Mouse (Mus musculus): Measurements from ENCODE around the gene Trim14. TPM values are rescaled to one million over a fixed set of nuclear protein-coding genes. Genes with fewer than 3 reads are reported as not detected.

The Trim14 gene
- polyA plus RNA-seq, 1 experiment from 2014 or later, result 14.1 TPM

GRCm38 (mm10) chr4:46523324-46523723 lies 12.6 kb downstream of the Trim14 start:
- Histone ChIP-seq H3K4me2 (ENCODE audit: low read depth, low read length) (no peak overlapping the region), H3K27ac (ENCODE audit: low read depth) (no peak overlapping the region), H3K27me3 (ENCODE audit: insufficient read depth, low read length) (no peaks in the 10 kb centered on the region), H3K9me3 (ENCODE audit: low read length) (no peaks in the 10 kb centered on the region), H3K36me3 (replicated peaks; ENCODE audit: insufficient read depth, low read length) (peaks cover 37% of the 10 kb centered on the region), H3K9ac (replicated peaks) (no peak overlapping the region), H3K4me3 (ENCODE audit: low read depth, low read length) (no peak overlapping the region), H3K4me1 (ENCODE audit: insufficient read depth) (peaks cover 16% of the 10 kb centered on the region)
- TF ChIP-seq CTCF (IDR thresholded peaks at IDR 0.05; ENCODE audit: low read depth) (no peak), EP300 (IDR thresholded peaks at IDR 0.05; ENCODE audit: low read depth) (no peak)
- ATAC-seq (no peak), DNase-seq (no peak)
- 82% methylated on average over 4 of the region's 4 CpGs for WGBS (ENCODE audit: insufficient replicate concordance)

GRCm38 (mm10) chr4:46521457-46521856 lies 14.5 kb downstream of the Trim14 start:
- Histone ChIP-seq H3K9ac (replicated peaks) (no peak overlapping the region), H3K4me2 (ENCODE audit: low read depth, low read length) (no peak overlapping the region), H3K27ac (ENCODE audit: low read depth) (no peak overlapping the region), H3K4me3 (ENCODE audit: low read depth, low read length) (no peak overlapping the region), H3K27me3 (ENCODE audit: insufficient read depth, low read length) (no peaks in the 10 kb centered on the region), H3K9me3 (ENCODE audit: low read length) (no peaks in the 10 kb centered on the region), H3K4me1 (ENCODE audit: insufficient read depth) (peaks cover 2% of the 10 kb centered on the region; the same call in 1 of the 2 replicates), H3K36me3 (replicated peaks; ENCODE audit: insufficient read depth, low read length) (peaks cover 40% of the 10 kb centered on the region)
- TF ChIP-seq EP300 (IDR thresholded peaks at IDR 0.05; ENCODE audit: low read depth) (no peak), CTCF (IDR thresholded peaks at IDR 0.05; ENCODE audit: low read depth) (no peak)
- 79% methylated on average over 10 of the region's 10 CpGs for WGBS (ENCODE audit: insufficient replicate concordance)
- ATAC-seq, result no peak
- DNase-seq, result no peak

DNA sequence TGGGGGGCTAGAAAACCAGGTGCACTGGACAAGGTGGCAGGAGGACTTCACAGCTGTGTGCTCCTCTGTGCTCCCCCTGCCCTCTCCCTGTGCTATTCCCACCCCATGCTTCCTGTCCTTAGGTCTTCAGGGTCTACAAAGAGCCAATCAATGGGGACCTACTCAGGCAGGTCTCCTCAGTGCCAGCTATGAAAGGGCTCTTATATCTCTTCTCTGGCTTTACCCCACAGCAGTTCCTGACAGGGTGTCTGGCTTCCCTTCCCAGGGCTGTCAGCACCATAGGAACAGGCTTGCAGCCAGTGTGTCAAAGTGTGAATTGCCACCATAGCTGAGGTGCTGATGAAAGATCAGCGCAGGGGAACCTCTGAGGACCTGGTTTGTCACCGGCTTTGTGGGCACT lies 15.4 kb downstream of the Trim14 start:
- Histone ChIP-seq H3K9ac (replicated peaks) (no peak overlapping the region), H3K9me3 (ENCODE audit: low read length) (no peaks in the 10 kb centered on the region), H3K4me3 (ENCODE audit: low read depth, low read length) (no peak overlapping the region), H3K4me2 (ENCODE audit: low read depth, low read length) (no peak overlapping the region), H3K27me3 (ENCODE audit: insufficient read depth, low read length) (no peaks in the 10 kb centered on the region), H3K27ac (ENCODE audit: low read depth) (no peak overlapping the region), H3K36me3 (replicated peaks; ENCODE audit: insufficient read depth, low read length) (peaks cover 40% of the 10 kb centered on the region), H3K4me1 (ENCODE audit: insufficient read depth) (no peaks in the 10 kb centered on the region)
- WGBS (ENCODE audit: insufficient replicate concordance), result 96% methylated on average over 2 of the region's 2 CpGs
- no peak for ATAC-seq
- no peak for TF ChIP-seq EP300 (IDR thresholded peaks at IDR 0.05; ENCODE audit: low read depth)
- TF ChIP-seq CTCF (IDR thresholded peaks at IDR 0.05; ENCODE audit: low read depth), result no peak
- no peak for DNase-seq

GRCm38 (mm10) chr4:46507736-46508460 lies 28.0 kb downstream of the Trim14 start:
- peak; percentile 89 for DNase-seq
- Histone ChIP-seq H3K9me3 (ENCODE audit: low read length) (no peaks in the 10 kb centered on the region), H3K4me2 (ENCODE audit: low read depth, low read length) (peak overlapping the region; percentile 87), H3K27ac (ENCODE audit: low read depth) (peak overlapping the region; percentile 72), H3K9ac (replicated peaks) (no peak overlapping the region), H3K4me1 (ENCODE audit: insufficient read depth) (peaks cover 19% of the 10 kb centered on the region), H3K36me3 (replicated peaks; ENCODE audit: insufficient read depth, low read length) (peaks cover 9% of the 10 kb centered on the region; the same call in 1 of the 2 replicates), H3K27me3 (ENCODE audit: insufficient read depth, low read length) (no peaks in the 10 kb centered on the region), H3K4me3 (ENCODE audit: low read depth, low read length) (peak overlapping the region; percentile 53)
- WGBS (ENCODE audit: insufficient replicate concordance), result 13% methylated on average over 16 of the region's 16 CpGs
- peak; percentile 40 for ATAC-seq
- TF ChIP-seq CTCF (IDR thresholded peaks at IDR 0.05; ENCODE audit: low read depth) (peak; percentile 95), EP300 (IDR thresholded peaks at IDR 0.05; ENCODE audit: low read depth) (no peak)

DNA sequence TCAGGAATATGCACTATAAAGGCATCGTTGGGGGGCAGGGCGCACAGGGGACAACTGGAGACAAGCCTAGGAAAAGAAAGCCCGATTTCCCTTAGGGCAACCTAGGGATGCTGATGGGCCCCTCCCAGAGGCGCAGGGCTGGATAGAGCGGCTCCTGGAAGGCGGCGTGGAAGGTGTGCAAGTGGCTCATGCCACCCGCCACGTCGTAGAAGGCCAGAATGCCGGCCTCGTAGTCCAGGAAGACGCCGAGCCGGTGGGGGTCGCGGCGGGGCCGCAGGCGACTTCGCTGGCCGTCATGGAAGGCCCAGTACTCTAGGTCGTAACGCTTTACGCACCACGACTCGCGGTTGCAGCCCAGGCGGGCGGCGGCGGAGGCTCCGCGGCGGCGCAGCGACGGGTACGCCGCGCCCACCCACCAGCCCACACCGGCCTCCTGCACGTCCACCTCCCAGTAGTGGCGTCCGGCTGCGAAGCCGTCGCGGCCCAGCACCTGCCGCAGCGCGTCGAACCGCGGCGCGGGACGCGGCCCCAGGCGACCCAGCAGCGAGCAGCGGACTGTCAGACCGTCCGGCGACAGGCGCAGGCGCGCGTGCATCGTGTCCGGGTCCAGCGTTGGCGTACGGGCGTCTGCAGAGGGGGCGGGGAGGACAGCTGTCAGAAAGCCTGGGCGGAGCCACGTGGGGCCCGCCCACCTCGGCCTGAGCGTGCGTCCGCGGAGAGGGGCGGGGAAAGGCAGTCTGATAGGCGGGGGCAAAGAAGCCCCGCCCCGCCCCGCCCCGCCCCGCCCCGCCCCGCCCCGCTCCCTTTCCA lies 28.9 kb downstream of the Trim14 start:
- Histone ChIP-seq H3K27ac (ENCODE audit: low read depth) (peak overlapping the region; percentile 72), H3K4me3 (ENCODE audit: low read depth, low read length) (peak overlapping the region; percentile 53), H3K36me3 (replicated peaks; ENCODE audit: insufficient read depth, low read length) (peaks cover 17% of the 10 kb centered on the region), H3K4me1 (ENCODE audit: insufficient read depth) (peaks cover 19% of the 10 kb centered on the region), H3K4me2 (ENCODE audit: low read depth, low read length) (peak overlapping the region; percentile 87), H3K9ac (replicated peaks) (peak overlapping the region; percentile 60), H3K27me3 (ENCODE audit: insufficient read depth, low read length) (no peaks in the 10 kb centered on the region), H3K9me3 (ENCODE audit: low read length) (no peaks in the 10 kb centered on the region)
- ATAC-seq (peak; percentile 97), DNase-seq (peak; percentile 99)
- WGBS (ENCODE audit: insufficient replicate concordance), result 6% methylated on average over 92 of the region's 94 CpGs
- TF ChIP-seq CTCF (IDR thresholded peaks at IDR 0.05; ENCODE audit: low read depth) (no peak), EP300 (IDR thresholded peaks at IDR 0.05; ENCODE audit: low read depth) (no peak)

DNA sequence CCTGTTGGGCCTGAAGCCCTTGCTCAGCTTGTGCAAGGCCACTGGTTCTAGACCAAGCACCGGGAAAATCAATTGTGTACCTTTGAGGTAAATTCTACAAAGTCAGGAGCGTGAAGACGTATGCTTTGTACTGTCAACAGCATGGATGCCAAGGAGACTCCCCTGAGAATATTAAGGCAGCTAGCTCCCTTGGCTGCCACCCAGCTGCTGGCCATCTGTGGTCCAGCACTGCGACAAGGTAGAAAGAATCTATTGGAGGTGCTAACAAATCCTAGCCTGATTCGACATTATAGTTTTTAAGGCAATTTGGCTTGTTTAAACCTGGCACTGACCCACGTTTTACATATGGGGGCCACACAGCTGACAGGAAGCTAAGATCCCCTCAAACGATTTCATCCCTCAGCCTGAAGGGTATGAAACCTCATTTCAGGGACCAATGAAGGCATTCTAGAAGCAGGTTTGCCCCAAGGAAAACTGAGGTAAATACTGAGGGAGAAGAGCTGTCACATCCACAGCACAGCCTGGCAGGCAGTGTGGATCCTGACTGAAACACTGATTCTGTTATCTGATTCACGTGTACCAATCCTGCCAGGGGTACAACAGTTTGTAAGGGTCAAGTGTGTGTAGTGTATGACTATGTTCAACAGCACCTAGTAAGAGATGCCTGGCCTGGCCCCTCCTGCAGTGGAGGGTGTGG lies 30.4 kb downstream of the Trim14 start:
- Histone ChIP-seq H3K9ac (replicated peaks) (no peak overlapping the region), H3K36me3 (replicated peaks; ENCODE audit: insufficient read depth, low read length) (peaks cover 29% of the 10 kb centered on the region), H3K4me2 (ENCODE audit: low read depth, low read length) (no peak overlapping the region), H3K4me3 (ENCODE audit: low read depth, low read length) (no peak overlapping the region), H3K9me3 (ENCODE audit: low read length) (no peaks in the 10 kb centered on the region), H3K27ac (ENCODE audit: low read depth) (no peak overlapping the region), H3K27me3 (ENCODE audit: insufficient read depth, low read length) (no peaks in the 10 kb centered on the region), H3K4me1 (ENCODE audit: insufficient read depth) (peaks cover 19% of the 10 kb centered on the region)
- 73% methylated on average over 8 of the region's 8 CpGs for WGBS (ENCODE audit: insufficient replicate concordance)
- no peak for DNase-seq
- ATAC-seq, result no peak
- TF ChIP-seq EP300 (IDR thresholded peaks at IDR 0.05; ENCODE audit: low read depth), result no peak
- no peak for TF ChIP-seq CTCF (IDR thresholded peaks at IDR 0.05; ENCODE audit: low read depth)
